Mouse (Mus musculus): ENCODE measurements at regions not wholly inside any gene's neighbourhood (a gene's known extent, or its start where the extent isn't known, plus 50 kb on each side); places are given as distances from the start of the nearest gene placed in this dataset.

- TF ChIP-seq POLR2A (IDR thresholded peaks at IDR 0.05; ENCODE audit: borderline replicate concordance, insufficient read depth, low read length) (no peak), CTCF (IDR thresholded peaks at IDR 0.05; ENCODE audit: borderline replicate concordance, insufficient read depth, low read depth, low read length) (no peak)
Measured at GRCm38 (mm10) chr13:107547073-107547472, 497.2 kb upstream of the Smim15 start.

Data from cerebellum, adult 2 months (tissue).